Mouse (Mus musculus): ENCODE measurements at regions not wholly inside any gene's neighbourhood (a gene's known extent, or its start where the extent isn't known, plus 50 kb on each side); places are given as distances from the start of the nearest gene placed in this dataset.

DNA sequence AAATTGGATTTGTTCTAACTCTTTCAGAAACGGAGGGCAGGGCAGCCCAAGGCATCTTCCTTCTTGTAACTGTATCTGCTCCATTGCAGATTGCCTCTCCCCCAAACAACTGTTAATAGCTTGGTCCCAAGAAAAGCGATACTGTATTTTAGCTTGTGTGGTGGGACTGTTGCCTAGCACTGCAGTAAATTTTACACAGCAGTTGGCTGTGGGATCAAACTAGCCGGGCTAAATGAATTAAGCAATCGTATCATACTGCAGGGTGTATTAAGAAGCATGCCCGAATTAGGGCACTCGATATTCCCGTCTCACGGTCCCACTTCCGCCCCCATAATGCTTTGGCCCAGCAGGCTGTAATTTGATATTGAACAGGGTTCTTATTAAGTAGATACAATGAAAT lies 210.2 kb upstream of the 1700056E22Rik start:
- TF ChIP-seq CTCF (IDR thresholded peaks at IDR 0.05; ENCODE audit: extremely low read depth, insufficient read depth, low read length) (no peak), POLR2A (IDR thresholded peaks at IDR 0.05; ENCODE audit: extremely low read depth, insufficient read depth, low read length) (no peak)

Measured in cortical plate, adult 2 months (tissue).